8 mouse cellular contexts compared by ENCODE assay signal in the genomic region with DNA sequence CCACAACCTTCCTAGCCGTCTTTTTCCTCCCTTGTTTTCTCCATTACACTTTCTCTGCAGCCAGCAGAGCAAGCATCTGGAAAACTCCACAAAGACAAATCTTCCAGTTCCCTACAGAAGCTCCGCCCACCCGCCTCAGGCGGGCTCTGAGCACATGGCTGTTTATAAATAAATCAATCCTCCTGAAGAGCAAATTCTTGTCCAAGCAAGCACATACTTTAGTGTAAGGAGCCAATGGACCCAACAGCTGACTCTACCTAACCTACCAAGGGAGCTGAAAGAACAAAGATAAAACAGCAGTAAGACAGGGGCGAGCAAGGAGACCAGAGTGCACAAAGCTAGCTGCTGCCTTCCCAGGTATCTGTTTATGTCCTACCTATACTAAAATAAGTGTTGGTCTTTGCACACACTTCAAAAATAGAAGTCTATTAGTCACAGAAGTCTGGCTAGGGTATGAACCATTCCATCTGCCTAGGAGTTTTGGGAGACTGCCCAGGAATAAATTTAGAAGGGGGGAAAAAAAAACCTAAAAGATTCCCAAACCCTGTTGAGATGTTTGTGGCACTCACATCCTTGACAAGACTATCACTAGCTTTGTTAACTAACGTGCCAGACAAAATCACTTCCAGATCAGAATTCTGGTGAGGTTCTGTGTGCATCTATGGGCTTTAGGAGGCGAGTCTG. TPM values are rescaled to one million over a fixed set of nuclear protein-coding genes. Genes with fewer than 3 reads are reported as not detected.
DNase-seq lines count a peak whose midpoint lies in the region; ATAC-seq and TF ChIP-seq lines count a peak whose summit lies in the region.

No protein-coding gene starts in this region.

- peak; percentile 38; the same call in 1 of the 2 replicates for ATAC-seq in stomach, postnatal 0 days (ENCODE audit: low FRiP score, low TSS enrichment)

- no peak for TF ChIP-seq EP300 in stomach, postnatal 0 days (optimal IDR thresholded peaks at IDR 0.05)

- peaks cover 7% of the 10 kb centered on the region; the same call in 1 of the 2 replicates for H3K4me1 ChIP-seq in cortical plate, adult 2 months (ENCODE audit: control insufficient read depth, insufficient read depth, low read length)
- H3K4me1 ChIP-seq in limb, embryonic 10.5 days = peaks cover 11% of the 10 kb centered on the region
- H3K4me1 ChIP-seq in stomach, postnatal 0 days (replicated peaks; ENCODE audit: control insufficient read depth, insufficient read depth) = 0 out of 2 replicates have a peak, but pooled peaks cover 5% of the 10 kb centered on the region
- H3K4me1 ChIP-seq in forebrain, embryonic 10.5 days = peaks cover 14% of the 10 kb centered on the region

- H3K9ac ChIP-seq in stomach, postnatal 0 days (ENCODE audit: low read length) = no peak overlapping the region

- no peaks in the 10 kb centered on the region for H3K9me3 ChIP-seq in limb, embryonic 10.5 days (replicated peaks)
- no peaks in the 10 kb centered on the region for H3K9me3 ChIP-seq in stomach, postnatal 0 days (ENCODE audit: control insufficient read depth, low read length)
- H3K9me3 ChIP-seq in forebrain, embryonic 10.5 days = no peaks in the 10 kb centered on the region

- no peak overlapping the region for H3K4me2 ChIP-seq in stomach, postnatal 0 days (replicated peaks; ENCODE audit: low read depth)

- DNase-seq in adrenal gland, postnatal 14 days = peak; percentile 40
- no peak for DNase-seq in adrenal gland, adult 8-10 months
- DNase-seq in heart, postnatal 14 days = peak; percentile 36 to 49
- peak; percentile 28 for DNase-seq in limb, embryonic 10.5 days (ENCODE audit: low spot score)
- DNase-seq in stomach, postnatal 0 days (ENCODE audit: low spot score) = no peak
- no peak for DNase-seq in forebrain, embryonic 10.5 days (ENCODE audit: extremely low spot score, low spot score)
- DNase-seq in spleen, postnatal 4 days (ENCODE audit: low spot score in 2 of 2) = no peak

- no peak for TF ChIP-seq CTCF in cortical plate, adult 2 months (IDR thresholded peaks at IDR 0.05; ENCODE audit: extremely low read depth, insufficient read depth, low read length)
- TF ChIP-seq CTCF in stomach, postnatal 0 days (IDR thresholded peaks at IDR 0.05; ENCODE audit: low read depth) = no peak

- H3K27ac ChIP-seq in cortical plate, adult 2 months (ENCODE audit: insufficient read depth, low read length) = peak overlapping the region; percentile 45; the same call in 1 of the 2 replicates
- no peak overlapping the region for H3K27ac ChIP-seq in limb, embryonic 10.5 days
- H3K27ac ChIP-seq in stomach, postnatal 0 days (replicated peaks) = peak overlapping the region; percentile 82
- H3K27ac ChIP-seq in forebrain, embryonic 10.5 days = no peak overlapping the region

- no peak for TF ChIP-seq POLR2A in cortical plate, adult 2 months (IDR thresholded peaks at IDR 0.05; ENCODE audit: extremely low read depth, insufficient read depth, low read length)

- H3K4me3 ChIP-seq in cortical plate, adult 2 months (ENCODE audit: insufficient read depth, low read length) = no peak overlapping the region
- H3K4me3 ChIP-seq in limb, embryonic 10.5 days = no peak overlapping the region
- H3K4me3 ChIP-seq in stomach, postnatal 0 days (ENCODE audit: low read depth, low read length) = no peak overlapping the region
- H3K4me3 ChIP-seq in forebrain, embryonic 10.5 days = no peak overlapping the region

- WGBS in limb, embryonic 10.5 days = 80% methylated on average over 7 of the region's 7 CpGs
- 41% methylated on average over 7 of the region's 7 CpGs for WGBS in stomach, postnatal 0 days
- 86% methylated on average over 7 of the region's 7 CpGs for WGBS in forebrain, embryonic 10.5 days

- no peaks in the 10 kb centered on the region for H3K27me3 ChIP-seq in limb, embryonic 10.5 days (ENCODE audit: low read depth, poor library complexity, severe bottlenecking)
- no peaks in the 10 kb centered on the region for H3K27me3 ChIP-seq in stomach, postnatal 0 days (ENCODE audit: control insufficient read depth, insufficient read depth, low read length)
- no peaks in the 10 kb centered on the region for H3K27me3 ChIP-seq in forebrain, embryonic 10.5 days (ENCODE audit: poor library complexity, severe bottlenecking)

- H3K36me3 ChIP-seq in limb, embryonic 10.5 days = peaks cover 56% of the 10 kb centered on the region
- peaks cover 8% of the 10 kb centered on the region for H3K36me3 ChIP-seq in stomach, postnatal 0 days (ENCODE audit: control insufficient read depth, insufficient read depth, low read length)
- peaks cover 82% of the 10 kb centered on the region for H3K36me3 ChIP-seq in forebrain, embryonic 10.5 days (replicated peaks)

- intact Hi-C loops in heart, postnatal 14 days (cut with DNase I) = no loop called here

RNA-seq across cellular contexts. Expression of gene Slc35d1, which starts 36.2 kb away (rescaled TPM):
- 13.1 and 17.0 TPM in 2 replicates for total RNA-seq in adrenal gland, postnatal 14 days (2021)
- total RNA-seq in adrenal gland, adult 8-10 months (2022) = 10 to 100 TPM; 16.6 to 25.4 (median 20.8) TPM
- 8.8 and 9.9 TPM in 2 replicates for polyA plus RNA-seq in cortical plate, adult 2 months (2012; rRNA removed)
- 1 to 10 TPM; 7.4 to 8.8 TPM for total RNA-seq in heart, postnatal 14 days (2021)
- polyA plus RNA-seq in limb, embryonic 10.5 days (2016; fragmentation: Nextera tagmentation; extraction: Ambion mirVana) = 10.4 and 10.5 TPM in 2 replicates
- 5.8 and 7.6 TPM in 2 replicates for polyA plus RNA-seq in stomach, postnatal 0 days (2015; fragmentation: Nextera tagmentation; extraction: Ambion mirVana)
- 10.3 and 11.2 TPM in 2 replicates for polyA plus RNA-seq in forebrain, embryonic 10.5 days (2016; fragmentation: Nextera tagmentation; extraction: Ambion mirVana)

Comparison
In these comparisons a context has a peak if more than half of its experiments do, and no peak if none do; other contexts are left out.
1. DNase-seq: peak in adrenal gland, postnatal 14 days (single experiment), heart, postnatal 14 days (2 of 2) and limb, embryonic 10.5 days (single experiment); none in adrenal gland, adult 8-10 months (single experiment), stomach, postnatal 0 days (single experiment), forebrain, embryonic 10.5 days (single experiment) and spleen, postnatal 4 days (0 of 2).
2. H3K27ac ChIP-seq: peak in cortical plate, adult 2 months (single experiment) and stomach, postnatal 0 days (single experiment); none in limb, embryonic 10.5 days (single experiment) and forebrain, embryonic 10.5 days (single experiment).